ENCODE assay signal across 15 mouse cellular contexts in the genomic region with DNA sequence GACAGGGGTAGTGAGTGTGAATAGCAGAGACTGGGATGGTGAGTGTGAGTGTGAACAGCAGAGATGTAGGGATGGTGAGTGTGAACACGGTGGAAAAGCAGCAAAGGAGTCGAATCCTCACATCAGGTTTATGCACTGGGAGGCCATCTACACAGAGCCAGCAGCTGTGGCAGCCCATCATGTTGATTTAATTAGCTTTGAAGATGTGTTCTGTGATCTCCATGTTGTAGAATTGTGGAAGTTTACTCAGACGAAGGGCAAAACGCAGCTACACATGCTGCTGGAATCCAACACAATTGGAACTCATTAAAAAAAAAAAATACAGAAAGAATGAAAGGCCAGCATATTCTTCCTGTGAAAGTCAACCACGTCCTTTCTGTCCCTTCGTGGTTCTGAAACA.
"Had no signal": no experiment of that assay in that cellular context is flagged by ENCODE, and none has a peak within 500 bp of the region (broad histone marks: within the 10 kb centered on the region; RNA-seq: fewer than 3 reads in every experiment).

No protein-coding gene starts in this region.

- H3K4me2 ChIP-seq: limb, embryonic 15.5 days; liver, embryonic 12.5 days; lung, embryonic 14.5 days; midbrain, embryonic 12.5 days had no signal

- H3K9me3 ChIP-seq: limb, embryonic 15.5 days; liver, embryonic 12.5 days had no signal

- H3K27ac ChIP-seq: kidney, postnatal 0 days; layer of hippocampus, adult 2 months; limb, embryonic 15.5 days; liver, embryonic 12.5 days; midbrain, embryonic 12.5 days had no signal

- H3K36me3 ChIP-seq: limb, embryonic 15.5 days; liver, embryonic 12.5 days; midbrain, embryonic 12.5 days had no signal

- H3K9ac ChIP-seq: limb, embryonic 15.5 days; liver, embryonic 12.5 days; lung, embryonic 14.5 days; midbrain, embryonic 12.5 days had no signal

- DNase-seq: kidney, adult 8-10 months; kidney, postnatal 4 days; left cerebral cortex, postnatal 4 days; lung, embryonic 14.5 days; lung, postnatal 10 days; lung, postnatal 4 days; right cerebral cortex, adult 18-20 months; right cerebral cortex, postnatal 25 days; thymus, postnatal 36 days had no signal

- H3K4me3 ChIP-seq: layer of hippocampus, adult 2 months; limb, embryonic 15.5 days; liver, embryonic 12.5 days; midbrain, embryonic 12.5 days had no signal

- H3K27me3 ChIP-seq: limb, embryonic 15.5 days; liver, embryonic 12.5 days; midbrain, embryonic 12.5 days had no signal

- ATAC-seq: liver, embryonic 12.5 days; midbrain, embryonic 16.5 days had no signal

- H3K4me1 ChIP-seq: liver, embryonic 12.5 days; midbrain, embryonic 12.5 days had no signal
